Mouse (Mus musculus): Measurements from ENCODE around the gene Stox2.

DNA sequence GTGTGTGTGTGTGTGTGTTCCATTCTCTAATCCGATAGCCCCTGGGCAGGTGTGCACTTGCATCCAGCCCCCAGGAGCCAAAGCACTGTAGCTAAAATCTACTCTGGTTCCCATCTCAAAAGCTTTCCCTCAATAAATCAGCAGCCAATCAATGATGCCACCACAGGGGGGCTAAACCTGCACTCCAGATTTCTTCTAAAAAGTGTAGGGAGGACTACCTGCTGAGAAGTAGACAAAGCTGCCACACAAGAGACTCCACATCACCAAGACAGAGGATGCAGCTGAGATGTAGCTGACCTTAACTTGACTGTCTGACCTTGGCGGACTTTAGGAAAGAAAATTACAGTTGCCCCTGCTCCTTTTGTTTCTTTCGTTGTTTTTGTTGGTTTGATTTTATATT is 127.7 kb downstream of the Stox2 start:
- no peak for TF ChIP-seq EP300 (IDR thresholded peaks at IDR 0.05; ENCODE audit: low read depth)
- TF ChIP-seq CTCF (IDR thresholded peaks at IDR 0.05; ENCODE audit: low read depth) = no peak

Measured in liver, postnatal 0 days (tissue).